Mouse (Mus musculus) forebrain, embryonic 16.5 days (tissue): Measurements from ENCODE around the gene Cox4i2. TPM values are rescaled to one million over a fixed set of nuclear protein-coding genes. Genes with fewer than 3 reads are reported as not detected.
A peak's percentile ranks its signal among the peaks of the same experiment; 100 is the strongest.

ENCODE experiments used
- ATAC-seq: fragments of 200-750 bp; cut with Nextera tagmentation; 2 replicates; pipeline ENCODE4 v1.8.0; 2017; ENCODE audit warnings: mild to moderate bottlenecking, moderate library complexity
- H3K27ac ChIP-seq: fragments of 300-500 bp; sonication (generic); 2 replicates; pipeline ENCODE4 v1.5.1; 2014; ENCODE audit warnings: low read length, control low read depth
- H3K27me3 ChIP-seq: fragments of 300-500 bp; sonication (generic); replicated peaks from 2 replicates; pipeline ENCODE4 v1.6.1; 2014; ENCODE audit warnings: low read length; ENCODE audit not compliant: control insufficient read depth, insufficient read depth
- H3K36me3 ChIP-seq: fragments of 300-500 bp; sonication (generic); 2 replicates; pipeline ENCODE4 v1.6.1; 2014; ENCODE audit not compliant: control insufficient read depth, insufficient read depth
- H3K4me1 ChIP-seq: fragments of 300-500 bp; sonication (generic); replicated peaks from 2 replicates; pipeline ENCODE4 v1.6.1; 2014; ENCODE audit warnings: low read length; ENCODE audit not compliant: control insufficient read depth, insufficient read depth
- H3K4me2 ChIP-seq: fragments of 300-500 bp; sonication (generic); 2 replicates; pipeline ENCODE4 v1.6.1; 2014; ENCODE audit warnings: mild to moderate bottlenecking, low read length, control low read depth
- H3K4me3 ChIP-seq: fragments of 300-500 bp; sonication (generic); replicated peaks from 2 replicates; pipeline ENCODE4 v1.5.1; 2014; ENCODE audit warnings: mild to moderate bottlenecking, low read length, control low read depth
- H3K9ac ChIP-seq: fragments of 300-500 bp; sonication (generic); replicated peaks from 2 replicates; pipeline ENCODE4 v1.6.1; 2014; ENCODE audit warnings: low read depth, low read length, control low read depth
- H3K9me3 ChIP-seq: fragments of 300-500 bp; sonication (generic); 2 replicates; pipeline ENCODE4 v1.6.1; 2016; ENCODE audit warnings: low read length; ENCODE audit not compliant: control insufficient read depth
- WGBS: fragments of 180-500 bp; shearing (Covaris S2); extraction: QIAGEN DNeasy Blood & Tissue Kit; methylation state at CpG from one replicate; pipeline ENCODE4 v1.1.7; 2014; 5-methylcytosine and 5-hydroxymethylcytosine counted together
- polyA plus RNA-seq: library from polyadenylated mRNA; unstranded; fragments of >200 nt; fragmentation: Nextera tagmentation; extraction: Ambion mirVana; gene quantifications from 2 replicates; pipeline ENCODE4 v1.2.1, GENCODE M21; 2015

Cox4i2 gene
- polyA plus RNA-seq, 1 experiment from 2014 or later: 4.7 TPM

- H3K9me3 ChIP-seq: no peaks in the 10 kb centered on the region
- peak overlapping the region; percentile 42; the same call in 1 of the 2 replicates for H3K27ac ChIP-seq
- H3K27me3 ChIP-seq: peaks cover 10% of the 10 kb centered on the region; the same call in 1 of the 2 replicates
- no peak for ATAC-seq
- peak overlapping the region; percentile 79 for H3K4me2 ChIP-seq
- peak overlapping the region; percentile 57 for H3K9ac ChIP-seq
- peaks cover 47% of the 10 kb centered on the region for H3K4me1 ChIP-seq
- no peaks in the 10 kb centered on the region for H3K36me3 ChIP-seq
- 2% methylated on average over 36 of the region's 36 CpGs for WGBS
- peak overlapping the region; percentile 41 for H3K4me3 ChIP-seq
Observed at GRCm38 (mm10) chr2:152739031-152739841, 14.7 kb upstream of the Cox4i2 start.

- Histone ChIP-seq H3K9me3 (no peaks in the 10 kb centered on the region), H3K4me3 (no peak overlapping the region), H3K4me1 (peaks cover 41% of the 10 kb centered on the region), H3K27ac (no peak overlapping the region), H3K4me2 (no peak overlapping the region; the same call in 1 of the 2 replicates), H3K27me3 (peaks cover 10% of the 10 kb centered on the region; the same call in 1 of the 2 replicates), H3K9ac (no peak overlapping the region), H3K36me3 (no peaks in the 10 kb centered on the region)
- 31% methylated on average over 3 of the region's 3 CpGs for WGBS
- ATAC-seq: no peak
Observed at GRCm38 (mm10) chr2:152739842-152740260, 14.1 kb upstream of the Cox4i2 start.

GRCm38 (mm10) chr2:152740490-152740889 is 13.5 kb upstream of the Cox4i2 start:
- WGBS: 77% methylated on average over 5 of the region's 5 CpGs
- Histone ChIP-seq H3K4me1 (peaks cover 36% of the 10 kb centered on the region), H3K9ac (no peak overlapping the region)

GRCm38 (mm10) chr2:152741153-152742041 is 12.6 kb upstream of the Cox4i2 start:
- Histone ChIP-seq H3K4me1 (peaks cover 27% of the 10 kb centered on the region), H3K27ac (no peak overlapping the region), H3K36me3 (no peaks in the 10 kb centered on the region), H3K4me3 (no peak overlapping the region), H3K9ac (no peak overlapping the region), H3K27me3 (peaks cover 10% of the 10 kb centered on the region; the same call in 1 of the 2 replicates), H3K9me3 (no peaks in the 10 kb centered on the region), H3K4me2 (no peak overlapping the region)
- no peak for ATAC-seq
- WGBS: 48% methylated on average over 14 of the region's 14 CpGs

More at GRCm38 (mm10) chr2:152740490-152740889, 13.5 kb upstream of the Cox4i2 start:
- no peaks in the 10 kb centered on the region for H3K36me3 ChIP-seq
- peaks cover 10% of the 10 kb centered on the region; the same call in 1 of the 2 replicates for H3K27me3 ChIP-seq
- H3K4me3 ChIP-seq: no peak overlapping the region
- no peak for ATAC-seq
- H3K9me3 ChIP-seq: no peaks in the 10 kb centered on the region
- H3K27ac ChIP-seq: no peak overlapping the region
- no peak overlapping the region for H3K4me2 ChIP-seq

- Histone ChIP-seq H3K36me3 (no peaks in the 10 kb centered on the region), H3K27me3 (peaks cover 8% of the 10 kb centered on the region; the same call in 1 of the 2 replicates), H3K9me3 (no peaks in the 10 kb centered on the region), H3K4me3 (no peak overlapping the region), H3K27ac (no peak overlapping the region), H3K4me2 (no peak overlapping the region), H3K9ac (no peak overlapping the region), H3K4me1 (peaks cover 17% of the 10 kb centered on the region)
- 25% methylated on average over 10 of the region's 10 CpGs for WGBS
- no peak for ATAC-seq
Observed at GRCm38 (mm10) chr2:152742435-152742834, 11.5 kb upstream of the Cox4i2 start.

DNA sequence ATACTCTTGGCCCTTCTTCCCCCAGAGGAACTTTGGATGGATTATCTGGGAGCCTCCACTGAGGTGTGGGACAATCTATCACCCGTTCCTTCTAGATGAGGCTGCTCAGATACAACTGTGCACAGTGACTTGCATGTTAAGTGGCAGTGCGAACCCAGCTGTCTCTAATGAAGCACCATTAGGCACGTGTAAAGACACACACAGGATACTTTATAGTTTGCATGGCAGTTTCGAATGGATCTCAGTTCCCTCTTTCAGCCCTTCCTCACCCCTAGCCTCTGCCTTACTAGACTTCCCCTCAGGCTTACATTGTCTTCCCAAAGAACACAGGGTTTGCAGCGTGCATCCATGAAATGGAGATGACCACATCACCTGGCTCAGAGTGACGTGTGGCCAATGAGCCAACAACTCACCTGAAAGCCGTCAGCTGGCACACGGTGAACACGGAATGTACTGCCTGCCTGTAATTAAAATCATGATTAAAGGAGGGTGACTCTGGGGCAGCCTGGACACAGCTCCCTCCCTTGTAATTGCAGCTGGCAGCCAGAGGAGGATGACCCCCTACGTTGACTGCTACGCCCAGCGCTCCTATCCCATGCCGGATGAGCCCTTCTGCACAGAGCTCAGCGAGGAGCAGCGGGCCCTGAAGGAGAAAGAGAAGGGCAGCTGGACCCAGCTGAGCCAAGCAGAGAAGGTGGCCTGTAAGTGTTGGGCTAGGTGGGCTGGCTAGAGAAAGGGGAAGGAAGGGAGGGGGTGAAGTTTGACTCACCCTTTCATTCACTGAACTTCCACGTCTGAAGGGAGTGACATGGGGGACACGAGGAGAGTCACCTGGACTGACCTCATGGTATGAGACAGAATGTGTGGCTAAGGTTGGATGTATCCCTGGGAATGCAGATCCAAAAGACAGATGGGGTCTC is 2.8 kb downstream of the Cox4i2 start:
- 66% methylated on average over 17 of the region's 17 CpGs for WGBS
- no peak overlapping the region for H3K4me2 ChIP-seq
- H3K9me3 ChIP-seq: no peaks in the 10 kb centered on the region
- no peaks in the 10 kb centered on the region for H3K27me3 ChIP-seq
- no peaks in the 10 kb centered on the region for H3K36me3 ChIP-seq
- H3K27ac ChIP-seq: no peak overlapping the region
- H3K4me1 ChIP-seq: peaks cover 12% of the 10 kb centered on the region; the same call in 1 of the 2 replicates
- ATAC-seq: no peak
- no peak overlapping the region for H3K4me3 ChIP-seq
- H3K9ac ChIP-seq: no peak overlapping the region

- no peaks in the 10 kb centered on the region for H3K9me3 ChIP-seq
- no peak overlapping the region for H3K4me2 ChIP-seq
- no peaks in the 10 kb centered on the region for H3K27me3 ChIP-seq
- H3K4me3 ChIP-seq: no peak overlapping the region
- H3K4me1 ChIP-seq: peaks cover 12% of the 10 kb centered on the region; the same call in 1 of the 2 replicates
- no peak overlapping the region for H3K27ac ChIP-seq
- no peak overlapping the region for H3K9ac ChIP-seq
- ATAC-seq: peak; percentile 68
- no peaks in the 10 kb centered on the region for H3K36me3 ChIP-seq
- WGBS: 36% methylated on average over 2 of the region's 2 CpGs
Observed at GRCm38 (mm10) chr2:152757478-152757877, 3.5 kb downstream of the Cox4i2 start.

DNA sequence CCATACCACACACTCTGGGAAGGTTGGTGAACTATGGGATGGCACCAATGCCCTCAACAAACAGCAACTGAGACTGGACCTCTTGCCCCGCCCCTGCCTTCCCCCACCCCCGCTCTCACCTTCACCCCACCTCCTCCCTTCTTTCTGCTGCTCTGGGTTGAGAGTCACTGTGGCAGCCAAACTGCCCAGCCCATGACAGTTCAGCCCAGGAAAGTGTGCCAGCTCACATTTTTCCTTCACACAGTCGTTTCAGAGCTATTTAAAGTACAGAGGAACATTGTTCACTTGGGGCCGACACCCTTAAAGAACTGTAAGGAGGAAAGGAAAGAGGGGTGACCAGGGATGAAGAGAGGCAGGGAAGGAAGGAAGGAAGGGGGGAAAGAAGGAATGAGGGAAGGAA is 4.4 kb downstream of the Cox4i2 start:
- no peak overlapping the region for H3K4me2 ChIP-seq
- no peaks in the 10 kb centered on the region for H3K36me3 ChIP-seq
- ATAC-seq: no peak
- no peaks in the 10 kb centered on the region for H3K27me3 ChIP-seq
- no peak overlapping the region for H3K4me3 ChIP-seq
- H3K9me3 ChIP-seq: no peaks in the 10 kb centered on the region
- peaks cover 12% of the 10 kb centered on the region; the same call in 1 of the 2 replicates for H3K4me1 ChIP-seq
- 45% methylated on average over 4 of the region's 4 CpGs for WGBS
- H3K27ac ChIP-seq: no peak overlapping the region
- no peak overlapping the region for H3K9ac ChIP-seq
